Mouse (Mus musculus) heart, postnatal 0 days (tissue): ENCODE data around the gene Rora. TPM values are rescaled to one million over a fixed set of nuclear protein-coding genes. Genes with fewer than 3 reads are reported as not detected.

Experiments
- ATAC-seq: fragments of 200-750 bp; cut with Nextera tagmentation; 2 replicates; pipeline ENCODE4 v1.8.0; 2017; ENCODE audit warnings: low read depth, moderate number of reproducible peaks, moderate library complexity; ENCODE audit not compliant: insufficient read depth
- DNase-seq: peaks from one replicate; pipeline ENCODE4 v3.0.0-alpha.2; 2016; ENCODE audit warnings: low spot score
- H3K27ac ChIP-seq: fragments of 300-500 bp; sonication (generic); 2 replicates; pipeline ENCODE4 v1.5.1; 2014; ENCODE audit warnings: low read depth, mild to moderate bottlenecking
- H3K27me3 ChIP-seq: fragments of 300-500 bp; sonication (generic); 2 replicates; pipeline ENCODE4 v1.6.1; 2014; ENCODE audit warnings: low read length, mixed read lengths; ENCODE audit not compliant: control insufficient read depth, insufficient read depth
- H3K36me3 ChIP-seq: fragments of 300-500 bp; sonication (generic); replicated peaks from 2 replicates; pipeline ENCODE4 v1.6.1; 2014; ENCODE audit warnings: low read length, mixed read lengths; ENCODE audit not compliant: control insufficient read depth, insufficient read depth
- H3K4me1 ChIP-seq: fragments of 300-500 bp; sonication (generic); 2 replicates; pipeline ENCODE4 v1.6.1; 2014; ENCODE audit warnings: antibody characterized with exemption; ENCODE audit not compliant: control insufficient read depth, insufficient read depth
- H3K4me2 ChIP-seq: fragments of 300-500 bp; sonication (generic); 2 replicates; pipeline ENCODE4 v1.6.1; 2014; ENCODE audit warnings: low read depth, mild to moderate bottlenecking, low read length, moderate library complexity
- H3K4me3 ChIP-seq: fragments of 300-500 bp; sonication (generic); 2 replicates; pipeline ENCODE4 v1.5.1; 2014; ENCODE audit warnings: low read depth, low read length
- H3K9ac ChIP-seq: fragments of 300-500 bp; sonication (generic); replicated peaks from 2 replicates; pipeline ENCODE4 v1.6.1; 2014; ENCODE audit warnings: low read depth, low read length, mixed read lengths
- H3K9me3 ChIP-seq: fragments of 300-500 bp; sonication (generic); replicated peaks from 2 replicates; pipeline ENCODE4 v1.6.1; 2016; ENCODE audit warnings: low read length; ENCODE audit not compliant: control insufficient read depth
- CTCF ChIP-seq: IDR thresholded peaks from 2 replicates; pipeline ENCODE4 v1.5.1; 2016; ENCODE audit warnings: antibody characterized with exemption, control low read depth, low read depth
- EP300 ChIP-seq: IDR thresholded peaks from 2 replicates; pipeline ENCODE4 v1.6.1; 2016; ENCODE audit warnings: antibody characterized with exemption, low read depth
- WGBS: fragments of 180-500 bp; shearing (Covaris S2); extraction: QIAGEN DNeasy Blood & Tissue Kit; methylation state at CpG from one replicate; pipeline ENCODE4 v1.1.7; 2014; 5-methylcytosine and 5-hydroxymethylcytosine counted together
- polyA plus RNA-seq: library from polyadenylated mRNA; unstranded; fragments of >200 nt; fragmentation: Nextera tagmentation; extraction: Ambion mirVana; gene quantifications from 2 replicates; pipeline ENCODE4 v1.2.1, GENCODE M21; 2015
- total RNA-seq: library from RNA; depleted of rRNA; stranded (reverse); fragments of >200 nt; gene quantifications from 2 replicates; pipeline ENCODE4 v1.2.3, GENCODE M21; 2014; ENCODE audit warnings: low replicate concordance

The Rora gene
- total and polyA plus RNA-seq, 2 experiments from 2014 or later = 7.9 to 9.8 TPM

GRCm38 (mm10) chr9:69014203-69014602 lies 360.6 kb downstream of the Rora start:
- 87% methylated on average over 2 of the region's 2 CpGs for WGBS
- H3K9ac ChIP-seq = no peak overlapping the region
- no peak overlapping the region for H3K4me3 ChIP-seq
- TF ChIP-seq EP300 = no peak
- no peak for TF ChIP-seq CTCF
- ATAC-seq = no peak
- H3K4me1 ChIP-seq = no peaks in the 10 kb centered on the region
- DNase-seq = no peak
- no peak overlapping the region for H3K4me2 ChIP-seq
- no peaks in the 10 kb centered on the region for H3K27me3 ChIP-seq
- no peak overlapping the region for H3K27ac ChIP-seq
- H3K9me3 ChIP-seq = no peaks in the 10 kb centered on the region
- no peaks in the 10 kb centered on the region for H3K36me3 ChIP-seq

GRCm38 (mm10) chr9:69020381-69020780 lies 366.8 kb downstream of the Rora start:
- TF ChIP-seq CTCF = no peak
- TF ChIP-seq EP300 = no peak
- H3K27ac ChIP-seq = no peak overlapping the region

GRCm38 (mm10) chr9:69021482-69021881 lies 367.9 kb downstream of the Rora start:
- TF ChIP-seq CTCF (no peak), EP300 (no peak)
- H3K4me1 ChIP-seq = no peaks in the 10 kb centered on the region
- no peak overlapping the region for H3K4me2 ChIP-seq
- no peak overlapping the region for H3K4me3 ChIP-seq
- DNase-seq (no peak), ATAC-seq (no peak)
- no peak overlapping the region for H3K27ac ChIP-seq
- WGBS = 86% methylated on average over 1 of the region's 1 CpGs
- H3K9ac ChIP-seq = no peak overlapping the region
- H3K27me3 ChIP-seq = no peaks in the 10 kb centered on the region
- no peaks in the 10 kb centered on the region for H3K36me3 ChIP-seq
- H3K9me3 ChIP-seq = 0 out of 2 replicates have a peak, but pooled peaks cover 4% of the 10 kb centered on the region

More at GRCm38 (mm10) chr9:69020381-69020780, 366.8 kb downstream of the Rora start:
- Histone ChIP-seq H3K9ac (no peak overlapping the region), H3K4me3 (no peak overlapping the region), H3K9me3 (0 out of 2 replicates have a peak, but pooled peaks cover 4% of the 10 kb centered on the region), H3K4me2 (no peak overlapping the region), H3K27me3 (no peaks in the 10 kb centered on the region), H3K36me3 (no peaks in the 10 kb centered on the region), H3K4me1 (no peaks in the 10 kb centered on the region)
- ATAC-seq = no peak
- WGBS = 83% methylated on average over 4 of the region's 4 CpGs
- no peak for DNase-seq

- DNase-seq (no peak), ATAC-seq (no peak)
- no peak overlapping the region for H3K27ac ChIP-seq
- no peaks in the 10 kb centered on the region for H3K27me3 ChIP-seq
- H3K36me3 ChIP-seq = no peaks in the 10 kb centered on the region
- no peak overlapping the region for H3K9ac ChIP-seq
- TF ChIP-seq CTCF (no peak), EP300 (no peak)
- H3K9me3 ChIP-seq = 0 out of 2 replicates have a peak, but pooled peaks cover 4% of the 10 kb centered on the region
- H3K4me3 ChIP-seq = no peak overlapping the region
- H3K4me1 ChIP-seq = no peaks in the 10 kb centered on the region
- no peak overlapping the region for H3K4me2 ChIP-seq
- WGBS = 71% methylated on average over 3 of the region's 3 CpGs
These were observed 369.7 kb downstream of the Rora start for GRCm38 (mm10) chr9:69023314-69023713.

- no peak overlapping the region for H3K4me3 ChIP-seq
- H3K9ac ChIP-seq = no peak overlapping the region
- H3K4me2 ChIP-seq = no peak overlapping the region
- no peak overlapping the region for H3K27ac ChIP-seq
- no peak for TF ChIP-seq EP300
- no peak for TF ChIP-seq CTCF
- DNase-seq (no peak), ATAC-seq (0 out of 2 replicates have a peak, but pooled peaks have one; percentile 24)
- H3K4me1 ChIP-seq = no peaks in the 10 kb centered on the region
- no peaks in the 10 kb centered on the region for H3K27me3 ChIP-seq
- no peaks in the 10 kb centered on the region for H3K36me3 ChIP-seq
- H3K9me3 ChIP-seq = 0 out of 2 replicates have a peak, but pooled peaks cover 4% of the 10 kb centered on the region
- 63% methylated on average over 4 of the region's 4 CpGs for WGBS
These were observed 374.6 kb downstream of the Rora start for GRCm38 (mm10) chr9:69028177-69028576.

GRCm38 (mm10) chr9:69034301-69034871 lies 380.8 kb downstream of the Rora start:
- Histone ChIP-seq H3K9me3 (peaks cover 5% of the 10 kb centered on the region; the same call in 1 of the 2 replicates), H3K4me1 (no peaks in the 10 kb centered on the region), H3K9ac (no peak overlapping the region), H3K4me2 (no peak overlapping the region), H3K4me3 (no peak overlapping the region), H3K27ac (no peak overlapping the region), H3K36me3 (no peaks in the 10 kb centered on the region), H3K27me3 (no peaks in the 10 kb centered on the region)
- DNase-seq = no peak
- ATAC-seq = no peak
- 72% methylated on average over 10 of the region's 10 CpGs for WGBS
- TF ChIP-seq CTCF (no peak), EP300 (no peak)
